Mouse (Mus musculus): ENCODE results near the gene Slc22a20.

DNA sequence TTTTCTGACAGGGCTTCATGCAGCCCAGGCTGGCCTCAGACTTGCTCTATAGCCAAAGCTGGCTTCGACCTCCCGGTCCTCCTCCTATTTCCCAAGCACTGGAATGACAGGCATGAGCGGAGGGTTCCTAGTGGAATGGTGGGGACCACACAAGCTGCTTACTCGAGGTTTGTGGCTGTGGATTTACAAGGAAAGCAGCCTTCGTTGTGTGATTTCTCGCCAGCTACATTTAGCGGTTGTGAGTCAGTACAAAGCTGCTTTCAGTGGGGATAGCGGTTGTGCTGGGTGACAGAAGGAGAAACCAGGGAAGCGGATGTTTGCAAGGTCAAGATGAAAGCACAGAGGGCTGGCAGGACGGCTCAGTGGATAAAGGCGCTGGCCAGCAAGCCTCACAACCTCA is 19.6 kb upstream of the Slc22a20 start:
- no peak for TF ChIP-seq CTCF (IDR thresholded peaks at IDR 0.05; ENCODE audit: insufficient read depth, low read length)
- TF ChIP-seq POLR2A (IDR thresholded peaks at IDR 0.05; ENCODE audit: borderline replicate concordance, extremely low read depth, low read depth, low read length) = no peak
